Mouse (Mus musculus) spleen, adult 2 months (tissue): Measurements from ENCODE around the gene Rorc.

Experiments
- CTCF ChIP-seq: fragments of 200-500 bp; IDR thresholded peaks from 2 replicates; pipeline ENCODE4 v1.5.1; 2011; ENCODE audit warnings: mild to moderate bottlenecking, inconsistent platforms; ENCODE audit not compliant: insufficient read depth, insufficient read length, insufficient replicate concordance; ENCODE audit errors: extremely low read depth
- POLR2A ChIP-seq: fragments of 200-500 bp; IDR thresholded peaks from 2 replicates; pipeline ENCODE4 v1.6.1; 2011; ENCODE audit warnings: low read depth, low read length, inconsistent platforms

DNA sequence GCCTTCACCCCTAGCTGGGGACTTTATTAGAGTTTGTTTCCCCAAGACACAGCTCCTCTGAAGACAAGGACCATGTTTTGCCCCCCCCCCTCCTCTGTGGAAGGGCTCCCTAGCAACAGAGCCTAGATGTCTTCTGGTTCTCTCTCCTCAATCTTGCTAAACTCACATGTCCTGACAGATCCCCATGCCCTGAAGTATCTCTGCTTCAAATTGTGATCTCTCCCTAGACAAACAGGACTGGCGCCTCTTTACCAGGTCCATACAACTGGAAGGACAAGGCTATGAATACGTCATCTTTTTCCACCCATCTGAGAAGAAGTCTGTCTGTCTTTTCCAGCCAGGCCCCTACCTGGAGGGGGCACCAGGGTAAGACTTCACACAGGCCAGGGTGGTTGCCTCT, 28.4 kb upstream of the Rorc start:
- no peak for TF ChIP-seq POLR2A
- no peak for TF ChIP-seq CTCF
